Mouse (Mus musculus) neural tube, embryonic 13.5 days (tissue): ENCODE measurements at regions not wholly inside any gene's neighbourhood (a gene's known extent, or its start where the extent isn't known, plus 50 kb on each side); places are given as distances from the start of the nearest gene placed in this dataset.

Source experiments
- ATAC-seq: fragments of 200-750 bp; cut with Nextera tagmentation; 2 replicates; pipeline ENCODE4 v1.8.0; 2017; ENCODE audit warnings: low read depth, mild to moderate bottlenecking, moderate TSS enrichment, moderate library complexity
- H3K27ac ChIP-seq: fragments of 300-500 bp; sonication (generic); replicated peaks from 2 replicates; pipeline ENCODE4 v1.5.1; 2015; ENCODE audit warnings: moderate library complexity, mild to moderate bottlenecking, inconsistent platforms
- H3K27me3 ChIP-seq: fragments of 300-500 bp; sonication (generic); 2 replicates; pipeline ENCODE4 v1.6.1; 2015; ENCODE audit warnings: mild to moderate bottlenecking, inconsistent platforms
- H3K36me3 ChIP-seq: fragments of 300-500 bp; sonication (generic); 2 replicates; pipeline ENCODE4 v1.6.1; 2015; ENCODE audit warnings: mild to moderate bottlenecking, inconsistent platforms
- H3K4me1 ChIP-seq: fragments of 300-500 bp; sonication (generic); replicated peaks from 2 replicates; pipeline ENCODE4 v1.6.1; 2015; ENCODE audit warnings: inconsistent platforms
- H3K4me2 ChIP-seq: fragments of 300-500 bp; sonication (generic); 2 replicates; pipeline ENCODE4 v1.6.1; 2015; ENCODE audit warnings: inconsistent platforms, mild to moderate bottlenecking, moderate library complexity
- H3K4me3 ChIP-seq: fragments of 300-500 bp; sonication (generic); 2 replicates; pipeline ENCODE4 v1.5.1; 2015; ENCODE audit warnings: mild to moderate bottlenecking, inconsistent platforms
- H3K9ac ChIP-seq: fragments of 300-500 bp; sonication (generic); 2 replicates; pipeline ENCODE4 v1.6.1; 2015; ENCODE audit warnings: moderate library complexity, mild to moderate bottlenecking, inconsistent platforms
- H3K9me3 ChIP-seq: fragments of 300-500 bp; sonication (generic); 2 replicates; pipeline ENCODE4 v1.6.1; 2016; ENCODE audit warnings: inconsistent platforms
- WGBS: fragments of 180-500 bp; shearing (Covaris S2); methylation state at CpG from one replicate; pipeline ENCODE4 v1.1.7; 2015; 5-methylcytosine and 5-hydroxymethylcytosine counted together

GRCm38 (mm10) chr5:37932086-37932759 is 106.3 kb upstream of the Stx18 start:
- Histone ChIP-seq H3K9me3 (no peaks in the 10 kb centered on the region), H3K36me3 (no peaks in the 10 kb centered on the region), H3K9ac (no peak overlapping the region), H3K4me3 (no peak overlapping the region), H3K4me2 (no peak overlapping the region), H3K4me1 (no peaks in the 10 kb centered on the region), H3K27me3 (no peaks in the 10 kb centered on the region), H3K27ac (no peak overlapping the region)
- ATAC-seq: no peak
- whole genome bisulfite sequencing: 83% methylated on average over 10 of the region's 10 CpGs

- H3K27me3 ChIP-seq: peaks cover 45% of the 10 kb centered on the region
- no peak overlapping the region for H3K4me2 ChIP-seq
- no peak overlapping the region for H3K9ac ChIP-seq
- ATAC-seq: no peak
- no peak overlapping the region for H3K4me3 ChIP-seq
- H3K4me1 ChIP-seq: peaks cover 16% of the 10 kb centered on the region
- WGBS: 3% methylated on average over 2 of the region's 2 CpGs
- no peak overlapping the region for H3K27ac ChIP-seq
- H3K9me3 ChIP-seq: peaks cover 11% of the 10 kb centered on the region; the same call in 1 of the 2 replicates
- H3K36me3 ChIP-seq: no peaks in the 10 kb centered on the region
These were observed 96.1 kb upstream of the Msx1 start for GRCm38 (mm10) chr5:37920481-37920880.

- 79% methylated on average over 3 of the region's 3 CpGs for WGBS
- peaks cover 11% of the 10 kb centered on the region; the same call in 1 of the 2 replicates for H3K9me3 ChIP-seq
- H3K36me3 ChIP-seq: no peaks in the 10 kb centered on the region
- H3K27ac ChIP-seq: no peak overlapping the region
- H3K4me2 ChIP-seq: no peak overlapping the region
- no peak overlapping the region for H3K9ac ChIP-seq
- H3K4me3 ChIP-seq: no peak overlapping the region
- H3K4me1 ChIP-seq: peaks cover 16% of the 10 kb centered on the region
- ATAC-seq: no peak
- peaks cover 58% of the 10 kb centered on the region for H3K27me3 ChIP-seq
These were observed 94.7 kb upstream of the Msx1 start for GRCm38 (mm10) chr5:37919102-37919501.

- H3K4me1 ChIP-seq: peaks cover 16% of the 10 kb centered on the region
- H3K27me3 ChIP-seq: peaks cover 62% of the 10 kb centered on the region
- no peak overlapping the region for H3K27ac ChIP-seq
- 3% methylated on average over 28 of the region's 28 CpGs for WGBS
- ATAC-seq: peak; percentile 47; the same call in 1 of the 2 replicates
- H3K4me2 ChIP-seq: peak overlapping the region; percentile 51
- peak overlapping the region; percentile 47 for H3K9ac ChIP-seq
- H3K4me3 ChIP-seq: peak overlapping the region; percentile 18
- peaks cover 11% of the 10 kb centered on the region; the same call in 1 of the 2 replicates for H3K9me3 ChIP-seq
- H3K36me3 ChIP-seq: no peaks in the 10 kb centered on the region
These were observed 93.8 kb upstream of the Msx1 start for GRCm38 (mm10) chr5:37918001-37918707.

GRCm38 (mm10) chr5:37917161-37917560 is 92.8 kb upstream of the Msx1 start:
- H3K9me3 ChIP-seq: peaks cover 9% of the 10 kb centered on the region; the same call in 1 of the 2 replicates
- H3K4me3 ChIP-seq: no peak overlapping the region
- H3K4me1 ChIP-seq: peaks cover 16% of the 10 kb centered on the region
- no peaks in the 10 kb centered on the region for H3K36me3 ChIP-seq
- no peak overlapping the region for H3K9ac ChIP-seq
- peaks cover 60% of the 10 kb centered on the region for H3K27me3 ChIP-seq
- H3K4me2 ChIP-seq: no peak overlapping the region
- WGBS: 10% methylated on average over 5 of the region's 5 CpGs
- H3K27ac ChIP-seq: no peak overlapping the region
- peak; percentile 37; the same call in 1 of the 2 replicates for ATAC-seq

GRCm38 (mm10) chr5:37904683-37905352 is 80.4 kb upstream of the Msx1 start:
- no peak overlapping the region for H3K4me2 ChIP-seq
- no peaks in the 10 kb centered on the region; the same call in 1 of the 2 replicates for H3K9me3 ChIP-seq
- H3K36me3 ChIP-seq: no peaks in the 10 kb centered on the region
- 49% methylated on average over 5 of the region's 5 CpGs for WGBS
- H3K27me3 ChIP-seq: peaks cover 71% of the 10 kb centered on the region
- H3K9ac ChIP-seq: no peak overlapping the region
- no peak for ATAC-seq
- no peak overlapping the region for H3K27ac ChIP-seq
- peaks cover 9% of the 10 kb centered on the region for H3K4me1 ChIP-seq
- H3K4me3 ChIP-seq: no peak overlapping the region

- Histone ChIP-seq H3K36me3 (no peaks in the 10 kb centered on the region), H3K4me2 (no peak overlapping the region), H3K4me3 (no peak overlapping the region), H3K27me3 (peaks cover 79% of the 10 kb centered on the region), H3K4me1 (peaks cover 9% of the 10 kb centered on the region), H3K9me3 (no peaks in the 10 kb centered on the region; the same call in 1 of the 2 replicates), H3K27ac (no peak overlapping the region), H3K9ac (no peak overlapping the region)
- whole genome bisulfite sequencing: 73% methylated on average over 3 of the region's 3 CpGs
- no peak for ATAC-seq
These were observed 79.5 kb upstream of the Msx1 start for GRCm38 (mm10) chr5:37903861-37904260.

- H3K27me3 ChIP-seq: peaks cover 85% of the 10 kb centered on the region
- no peak overlapping the region for H3K27ac ChIP-seq
- H3K9me3 ChIP-seq: no peaks in the 10 kb centered on the region
- H3K36me3 ChIP-seq: no peaks in the 10 kb centered on the region
- peaks cover 17% of the 10 kb centered on the region for H3K4me1 ChIP-seq
- no peak overlapping the region for H3K4me2 ChIP-seq
- H3K4me3 ChIP-seq: no peak overlapping the region
- WGBS: 39% methylated on average over 2 of the region's 2 CpGs
- no peak overlapping the region for H3K9ac ChIP-seq
- no peak for ATAC-seq
These were observed 78.4 kb upstream of the Msx1 start for GRCm38 (mm10) chr5:37902741-37903140.

GRCm38 (mm10) chr5:37901861-37902291 is 77.5 kb upstream of the Msx1 start:
- peak overlapping the region; percentile 26 for H3K4me2 ChIP-seq
- no peaks in the 10 kb centered on the region for H3K36me3 ChIP-seq
- ATAC-seq: no peak
- H3K4me3 ChIP-seq: no peak overlapping the region
- H3K9me3 ChIP-seq: no peaks in the 10 kb centered on the region
- H3K27me3 ChIP-seq: peaks cover 88% of the 10 kb centered on the region
- H3K27ac ChIP-seq: no peak overlapping the region
- H3K4me1 ChIP-seq: peaks cover 26% of the 10 kb centered on the region
- under 1% methylated on average over 16 of the region's 16 CpGs for WGBS
- no peak overlapping the region for H3K9ac ChIP-seq

GRCm38 (mm10) chr5:37898041-37898615 is 73.7 kb upstream of the Msx1 start:
- Histone ChIP-seq H3K9me3 (no peaks in the 10 kb centered on the region), H3K4me1 (peaks cover 63% of the 10 kb centered on the region), H3K4me3 (no peak overlapping the region), H3K4me2 (no peak overlapping the region), H3K9ac (no peak overlapping the region), H3K27ac (no peak overlapping the region), H3K27me3 (peaks cover 91% of the 10 kb centered on the region), H3K36me3 (no peaks in the 10 kb centered on the region)
- 33% methylated on average over 12 of the region's 12 CpGs for WGBS
- no peak for ATAC-seq

GRCm38 (mm10) chr5:37897501-37897900 is 73.1 kb upstream of the Msx1 start:
- H3K4me2 ChIP-seq: no peak overlapping the region
- ATAC-seq: no peak
- peaks cover 91% of the 10 kb centered on the region for H3K27me3 ChIP-seq
- no peaks in the 10 kb centered on the region for H3K9me3 ChIP-seq
- H3K27ac ChIP-seq: no peak overlapping the region
- no peak overlapping the region for H3K4me3 ChIP-seq
- H3K9ac ChIP-seq: no peak overlapping the region
- peaks cover 65% of the 10 kb centered on the region for H3K4me1 ChIP-seq
- 33% methylated on average over 6 of the region's 6 CpGs for WGBS
- no peaks in the 10 kb centered on the region for H3K36me3 ChIP-seq
